Mouse (Mus musculus) megakaryocyte, embryonic 14.5 days (primary cell): ENCODE measurements around the gene Gusb. TPM values are rescaled to one million over a fixed set of nuclear protein-coding genes. Genes with fewer than 3 reads are reported as not detected.

ENCODE experiments used
- H3K27me3 ChIP-seq: replicated peaks from 2 replicates; pipeline ENCODE3; 2012; ENCODE audit warnings: inconsistent platforms
- H3K36me3 ChIP-seq: replicated peaks from 2 replicates; pipeline ENCODE3; 2012; ENCODE audit warnings: low read length, inconsistent platforms, mixed read lengths
- H3K4me1 ChIP-seq: 2 replicates; pipeline ENCODE4 v1.6.1; 2012; ENCODE audit warnings: inconsistent platforms
- H3K4me3 ChIP-seq: replicated peaks from 2 replicates; pipeline ENCODE3; 2012; ENCODE audit warnings: moderate library complexity, mild to moderate bottlenecking, inconsistent platforms
- H3K9me3 ChIP-seq: 2 replicates; pipeline ENCODE4 v1.6.1; 2012; ENCODE audit warnings: inconsistent platforms
- FLI1 ChIP-seq: IDR thresholded peaks from 2 replicates; pipeline ENCODE4 v1.6.1; 2012; ENCODE audit warnings: low read length, inconsistent platforms, mixed read lengths
- GATA1 ChIP-seq: IDR thresholded peaks from 3 replicates; pipeline ENCODE4 v1.6.1; 2012; ENCODE audit warnings: mixed read lengths, low read length, inconsistent platforms, borderline replicate concordance
- polyA plus RNA-seq: library from polyadenylated mRNA; stranded (reverse); fragments of >175 nt; gene quantifications from 2 replicates; pipeline ENCODE4 v1.2.3, GENCODE M21; 2012; ENCODE audit warnings: low replicate concordance; ENCODE audit not compliant: insufficient read depth

Gene Gusb
- polyA plus RNA-seq, 1 experiment, result 20.3 TPM

GRCm38 (mm10) chr5:130003229-130003628 lies 380 bp upstream of the Gusb start:
- Histone ChIP-seq H3K4me3 (peak overlapping the region; percentile 94), H3K9me3 (peaks cover 18% of the 10 kb centered on the region), H3K27me3 (no peaks in the 10 kb centered on the region), H3K4me1 (peaks cover 32% of the 10 kb centered on the region), H3K36me3 (peaks cover 31% of the 10 kb centered on the region)
- TF ChIP-seq GATA1 (no peak), FLI1 (no peak)

DNA sequence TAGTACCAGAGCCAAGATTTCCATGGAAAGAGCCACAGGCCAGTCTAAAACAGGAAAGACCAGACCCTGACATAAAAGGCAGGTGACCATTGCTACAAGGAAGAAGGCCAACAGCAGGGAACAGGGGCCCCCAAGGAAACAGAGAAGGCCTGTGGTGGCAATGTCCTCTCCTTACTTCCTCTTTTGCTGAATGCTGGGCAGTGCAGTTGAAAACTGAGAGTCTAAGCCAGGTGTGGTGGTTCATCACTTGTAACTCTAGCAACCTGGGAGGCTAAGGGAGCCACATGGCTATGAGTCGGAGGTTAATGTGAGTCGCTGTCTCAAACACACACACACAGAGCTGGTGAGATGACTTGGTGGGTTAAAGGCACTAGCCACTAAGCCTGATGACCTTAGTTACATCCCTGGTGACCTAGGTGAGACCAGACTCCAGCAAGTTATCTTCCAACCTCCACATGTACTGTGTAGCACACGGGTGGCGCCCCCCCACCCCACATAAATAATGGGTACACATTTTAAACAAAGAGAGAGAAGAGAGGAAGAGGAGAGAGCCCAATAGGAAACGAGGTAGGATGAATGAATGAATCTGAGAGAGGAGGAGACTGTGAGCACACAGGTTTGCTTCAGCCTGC lies 1.4 kb downstream of the Gusb start:
- no peak for TF ChIP-seq GATA1
- TF ChIP-seq FLI1, result no peak
- H3K4me3 ChIP-seq, result peak overlapping the region; percentile 94
- no peaks in the 10 kb centered on the region for H3K27me3 ChIP-seq
- H3K36me3 ChIP-seq, result peaks cover 48% of the 10 kb centered on the region
- peaks cover 36% of the 10 kb centered on the region for H3K4me1 ChIP-seq
- peaks cover 18% of the 10 kb centered on the region for H3K9me3 ChIP-seq

GRCm38 (mm10) chr5:130000735-130001134 lies 2.1 kb downstream of the Gusb start:
- Histone ChIP-seq H3K36me3 (peaks cover 56% of the 10 kb centered on the region), H3K4me1 (peaks cover 36% of the 10 kb centered on the region), H3K4me3 (peak overlapping the region; percentile 94), H3K9me3 (peaks cover 14% of the 10 kb centered on the region), H3K27me3 (no peaks in the 10 kb centered on the region)
- TF ChIP-seq GATA1 (no peak), FLI1 (no peak)

- peaks cover 40% of the 10 kb centered on the region for H3K4me1 ChIP-seq
- no peaks in the 10 kb centered on the region for H3K9me3 ChIP-seq
- no peaks in the 10 kb centered on the region for H3K27me3 ChIP-seq
- TF ChIP-seq GATA1 (no peak), FLI1 (no peak)
- peaks cover 67% of the 10 kb centered on the region for H3K36me3 ChIP-seq
- H3K4me3 ChIP-seq, result no peak overlapping the region
These were observed 3.8 kb downstream of the Gusb start for GRCm38 (mm10) chr5:129999097-129999496.

DNA sequence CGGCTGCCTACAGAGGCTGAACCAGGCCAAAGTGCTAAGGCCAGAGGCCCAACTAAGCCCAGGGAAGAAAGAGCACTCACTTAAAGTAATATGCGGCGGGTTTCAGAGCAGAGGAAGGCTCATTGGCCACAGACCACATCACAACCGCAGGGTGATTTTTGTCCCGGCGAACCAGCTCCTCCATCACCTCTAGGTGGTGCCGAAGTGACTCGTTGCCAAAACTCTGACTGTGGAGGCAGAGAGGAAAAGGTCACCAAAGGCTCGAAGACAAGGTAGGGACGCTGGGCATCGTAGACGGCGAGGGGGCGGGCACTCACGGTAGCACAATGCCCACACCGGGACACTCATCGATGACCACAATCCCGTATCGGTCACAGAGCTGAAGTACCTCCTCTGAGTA lies 5.1 kb downstream of the Gusb start:
- TF ChIP-seq GATA1 (no peak), FLI1 (no peak)
- Histone ChIP-seq H3K36me3 (peaks cover 81% of the 10 kb centered on the region), H3K4me3 (peak overlapping the region; percentile 1), H3K27me3 (no peaks in the 10 kb centered on the region), H3K9me3 (no peaks in the 10 kb centered on the region), H3K4me1 (peaks cover 32% of the 10 kb centered on the region)

- Histone ChIP-seq H3K4me3 (no peak overlapping the region), H3K27me3 (no peaks in the 10 kb centered on the region), H3K4me1 (peaks cover 8% of the 10 kb centered on the region; the same call in 1 of the 2 replicates), H3K36me3 (peaks cover 93% of the 10 kb centered on the region), H3K9me3 (no peaks in the 10 kb centered on the region)
- TF ChIP-seq FLI1 (no peak), GATA1 (no peak)
These were observed 7.9 kb downstream of the Gusb start for GRCm38 (mm10) chr5:129994989-129995388.

GRCm38 (mm10) chr5:129993374-129993773 lies 9.5 kb downstream of the Gusb start:
- Histone ChIP-seq H3K36me3 (peaks cover 93% of the 10 kb centered on the region), H3K9me3 (no peaks in the 10 kb centered on the region), H3K4me1 (peaks cover 8% of the 10 kb centered on the region; the same call in 1 of the 2 replicates), H3K4me3 (no peak overlapping the region), H3K27me3 (no peaks in the 10 kb centered on the region)
- TF ChIP-seq GATA1 (no peak), FLI1 (no peak)

DNA sequence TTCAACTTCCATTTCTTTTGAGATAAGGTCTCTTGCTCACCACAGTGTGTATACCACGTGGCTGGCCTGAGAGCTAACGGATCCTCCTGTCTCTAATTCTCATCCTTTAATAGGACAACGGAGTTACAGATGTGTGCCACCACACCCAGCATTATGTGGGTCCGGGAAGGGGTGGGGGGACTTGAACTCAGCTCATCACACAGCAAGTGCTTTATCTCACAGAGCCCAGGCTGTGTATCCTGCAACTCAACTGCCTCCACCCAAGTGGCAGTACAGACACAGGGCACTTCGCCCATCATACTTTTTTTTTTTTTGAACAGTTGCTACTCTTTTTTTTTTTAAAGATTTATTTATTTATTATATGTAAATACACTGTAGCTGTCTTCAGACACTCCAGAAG lies 11.0 kb downstream of the Gusb start:
- H3K4me3 ChIP-seq, result no peak overlapping the region
- peaks cover 92% of the 10 kb centered on the region for H3K36me3 ChIP-seq
- TF ChIP-seq FLI1 (no peak), GATA1 (no peak)
- no peaks in the 10 kb centered on the region for H3K27me3 ChIP-seq
- H3K4me1 ChIP-seq, result peaks cover 5% of the 10 kb centered on the region; the same call in 1 of the 2 replicates
- no peaks in the 10 kb centered on the region for H3K9me3 ChIP-seq

- Histone ChIP-seq H3K4me3 (no peak overlapping the region), H3K9me3 (no peaks in the 10 kb centered on the region), H3K27me3 (no peaks in the 10 kb centered on the region), H3K4me1 (no peaks in the 10 kb centered on the region), H3K36me3 (peaks cover 89% of the 10 kb centered on the region)
- TF ChIP-seq GATA1 (no peak), FLI1 (no peak)
These were observed 13.5 kb downstream of the Gusb start for GRCm38 (mm10) chr5:129989376-129989775.

GRCm38 (mm10) chr5:129980216-129980615 lies 22.6 kb downstream of the Gusb start:
- Histone ChIP-seq H3K36me3 (peaks cover 46% of the 10 kb centered on the region), H3K27me3 (no peaks in the 10 kb centered on the region), H3K4me1 (peaks cover 50% of the 10 kb centered on the region), H3K9me3 (no peaks in the 10 kb centered on the region), H3K4me3 (no peak overlapping the region)
- no peak for TF ChIP-seq GATA1
- no peak for TF ChIP-seq FLI1

GRCm38 (mm10) chr5:129978608-129979007 lies 24.2 kb downstream of the Gusb start:
- Histone ChIP-seq H3K36me3 (peaks cover 44% of the 10 kb centered on the region), H3K4me1 (peaks cover 65% of the 10 kb centered on the region), H3K9me3 (no peaks in the 10 kb centered on the region), H3K27me3 (no peaks in the 10 kb centered on the region), H3K4me3 (peak overlapping the region; percentile 53)
- TF ChIP-seq FLI1, result no peak
- no peak for TF ChIP-seq GATA1
